Mouse (Mus musculus): ENCODE data around the gene Lpin3. TPM values are rescaled to one million over a fixed set of nuclear protein-coding genes. Genes with fewer than 3 reads are reported as not detected.

Lpin3 gene
- polyA plus RNA-seq, 1 experiment from 2014 or later = 2.1 TPM

DNA sequence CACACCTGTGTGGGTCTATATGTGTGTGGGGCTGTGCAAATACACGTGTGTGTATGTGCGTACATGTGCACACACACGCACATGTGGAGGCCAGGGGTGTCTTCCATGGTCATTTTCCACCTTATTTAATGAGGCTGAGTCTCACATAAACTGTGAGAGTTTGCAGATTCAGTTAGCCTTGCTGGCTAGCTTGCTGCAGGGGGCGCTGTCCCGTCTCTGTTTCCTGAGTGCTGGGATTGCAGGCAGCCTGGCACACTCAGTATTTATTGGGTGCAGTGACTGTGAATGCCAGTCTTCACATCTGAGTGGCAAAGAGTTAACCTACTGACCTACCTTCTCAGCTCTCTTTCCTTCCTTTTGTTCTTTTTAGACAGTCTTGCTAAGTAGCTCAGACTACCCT lies 53.4 kb downstream of the Lpin3 start:
- H3K4me1 ChIP-seq = peaks cover 24% of the 10 kb centered on the region
- no peak overlapping the region for H3K4me2 ChIP-seq
- ATAC-seq (ENCODE audit: insufficient number of reproducible peaks, insufficient read depth, low FRiP score, low TSS enrichment, low read depth) = no peak
- no peak overlapping the region for H3K4me3 ChIP-seq
- 63% methylated on average over 5 of the region's 5 CpGs for WGBS
- H3K9me3 ChIP-seq = no peaks in the 10 kb centered on the region
- no peaks in the 10 kb centered on the region for H3K27me3 ChIP-seq
- H3K9ac ChIP-seq = no peak overlapping the region
- H3K36me3 ChIP-seq = no peaks in the 10 kb centered on the region
- no peak overlapping the region for H3K27ac ChIP-seq

DNA sequence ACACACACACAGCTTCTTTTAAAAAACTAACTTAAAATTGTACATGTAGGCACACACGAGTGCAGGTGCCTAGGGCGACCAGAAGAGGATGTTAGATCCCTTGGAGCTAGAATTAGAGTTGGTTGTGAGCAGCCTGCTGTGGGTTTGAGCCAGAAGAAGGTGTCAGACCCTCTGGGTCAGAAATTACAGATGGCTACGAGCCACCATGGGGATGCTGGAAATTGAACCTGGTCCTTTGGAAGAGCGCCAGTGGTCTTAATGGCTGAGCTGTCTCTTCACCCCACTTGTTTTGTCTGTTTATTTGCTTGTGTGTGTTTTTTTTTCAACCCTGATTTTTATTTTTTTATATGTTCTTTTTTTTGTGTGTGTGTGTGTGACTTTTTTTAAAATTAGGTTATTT lies 54.0 kb downstream of the Lpin3 start:
- H3K4me2 ChIP-seq = no peak overlapping the region
- H3K4me3 ChIP-seq = no peak overlapping the region
- H3K36me3 ChIP-seq = no peaks in the 10 kb centered on the region
- H3K27me3 ChIP-seq = no peaks in the 10 kb centered on the region
- no peak overlapping the region for H3K27ac ChIP-seq
- 73% methylated on average over 4 of the region's 4 CpGs for WGBS
- H3K9me3 ChIP-seq = no peaks in the 10 kb centered on the region
- ATAC-seq (ENCODE audit: insufficient number of reproducible peaks, insufficient read depth, low FRiP score, low TSS enrichment, low read depth) = no peak
- peaks cover 19% of the 10 kb centered on the region for H3K4me1 ChIP-seq
- H3K9ac ChIP-seq = no peak overlapping the region

DNA sequence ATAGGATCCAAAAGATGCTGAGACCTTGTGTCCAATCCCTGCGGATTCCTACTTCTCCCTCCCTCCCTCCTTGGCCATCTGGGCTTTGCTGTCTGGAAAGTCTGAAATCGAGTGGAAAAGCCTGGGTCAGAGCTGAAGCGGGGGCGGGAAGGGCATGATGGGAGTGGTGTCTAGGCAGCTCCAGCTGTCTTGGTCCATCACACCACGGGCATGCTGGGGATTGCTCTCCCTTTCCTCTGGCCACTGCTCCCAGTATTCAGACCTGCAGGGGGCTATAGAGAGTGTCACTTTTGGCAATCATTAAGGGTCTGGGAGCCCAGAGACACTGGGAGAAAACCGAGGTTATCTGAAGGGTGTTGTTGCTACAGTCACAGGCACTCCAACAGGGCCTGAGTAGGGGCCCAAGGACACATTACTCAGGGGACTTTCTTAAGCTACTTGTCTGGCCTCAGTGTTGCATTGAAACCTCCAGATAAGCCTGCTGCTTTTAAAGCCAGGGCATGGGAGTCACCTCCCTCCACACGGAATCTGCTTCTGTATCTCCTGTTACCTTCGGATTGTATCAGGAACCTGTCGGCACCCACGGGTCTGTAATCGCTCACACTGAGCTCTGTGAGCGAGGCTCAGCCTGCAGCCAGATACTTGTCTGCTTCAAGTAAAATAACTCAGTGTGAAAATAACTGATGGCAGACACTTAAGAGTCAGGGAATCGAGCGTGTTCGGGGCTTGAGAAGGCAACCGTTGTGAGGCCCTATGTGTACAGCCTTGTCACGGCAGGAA lies 60.6 kb downstream of the Lpin3 start:
- Histone ChIP-seq H3K36me3 (peaks cover 9% of the 10 kb centered on the region; the same call in 1 of the 2 replicates), H3K27ac (no peak overlapping the region), H3K4me2 (no peak overlapping the region), H3K4me1 (peaks cover 5% of the 10 kb centered on the region; the same call in 1 of the 2 replicates), H3K4me3 (no peak overlapping the region), H3K9me3 (no peaks in the 10 kb centered on the region), H3K9ac (no peak overlapping the region), H3K27me3 (no peaks in the 10 kb centered on the region)
- WGBS = 70% methylated on average over 17 of the region's 17 CpGs
- no peak for ATAC-seq (ENCODE audit: insufficient number of reproducible peaks, insufficient read depth, low FRiP score, low TSS enrichment, low read depth)

DNA sequence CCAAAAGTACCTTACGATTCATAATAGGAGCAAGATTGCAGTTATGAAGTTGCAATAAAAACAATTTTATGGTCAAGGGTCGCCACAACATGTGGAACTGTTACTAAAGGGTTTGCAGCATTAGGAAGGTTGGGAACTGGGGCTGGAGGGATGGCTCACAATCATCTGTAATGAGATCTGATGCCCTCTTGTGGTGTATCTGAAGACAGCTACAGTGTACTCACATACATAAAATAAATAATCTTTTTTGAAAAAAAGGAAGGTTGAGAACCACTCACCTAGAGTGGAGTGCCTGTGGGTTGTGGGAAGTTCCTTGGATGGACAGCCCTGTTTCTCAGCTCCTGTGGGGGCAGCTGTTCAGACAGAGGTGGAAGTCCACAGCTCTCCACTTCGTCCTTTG lies 62.0 kb downstream of the Lpin3 start:
- no peak overlapping the region for H3K27ac ChIP-seq
- 51% methylated on average over 3 of the region's 3 CpGs for WGBS
- H3K4me2 ChIP-seq = no peak overlapping the region
- H3K9ac ChIP-seq = no peak overlapping the region
- H3K4me1 ChIP-seq = peaks cover 5% of the 10 kb centered on the region; the same call in 1 of the 2 replicates
- no peak overlapping the region for H3K4me3 ChIP-seq
- no peaks in the 10 kb centered on the region for H3K9me3 ChIP-seq
- H3K27me3 ChIP-seq = no peaks in the 10 kb centered on the region
- peaks cover 15% of the 10 kb centered on the region; the same call in 1 of the 2 replicates for H3K36me3 ChIP-seq
- no peak for ATAC-seq (ENCODE audit: insufficient number of reproducible peaks, insufficient read depth, low FRiP score, low TSS enrichment, low read depth)

DNA sequence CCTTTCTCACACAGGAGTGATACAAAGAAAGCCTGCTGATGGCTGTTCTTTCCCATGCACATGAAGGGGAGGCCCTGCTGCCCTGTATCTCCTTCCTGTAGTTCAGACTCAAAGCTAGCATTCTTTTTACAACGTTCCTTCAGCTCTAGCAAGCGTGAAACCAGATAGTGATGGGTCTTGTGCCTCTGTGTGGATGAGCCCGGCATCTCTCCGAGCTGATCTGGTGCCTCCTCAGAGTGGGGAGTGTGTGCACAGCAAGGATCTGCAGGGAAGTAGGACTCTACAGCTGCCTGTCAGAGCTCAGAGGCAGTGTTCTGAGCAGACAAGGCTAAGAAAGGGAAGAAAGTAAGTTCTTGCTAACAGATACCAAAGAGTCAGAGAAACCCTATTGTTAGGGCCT lies 71.1 kb downstream of the Lpin3 start:
- no peak for ATAC-seq (ENCODE audit: insufficient number of reproducible peaks, insufficient read depth, low FRiP score, low TSS enrichment, low read depth)
- no peak overlapping the region for H3K4me3 ChIP-seq
- H3K9me3 ChIP-seq = no peaks in the 10 kb centered on the region
- WGBS = 76% methylated on average over 4 of the region's 4 CpGs
- H3K27ac ChIP-seq = no peak overlapping the region
- peaks cover 35% of the 10 kb centered on the region for H3K4me1 ChIP-seq
- H3K9ac ChIP-seq = no peak overlapping the region
- H3K36me3 ChIP-seq = peaks cover 86% of the 10 kb centered on the region
- H3K27me3 ChIP-seq = no peaks in the 10 kb centered on the region
- no peak overlapping the region for H3K4me2 ChIP-seq

DNA sequence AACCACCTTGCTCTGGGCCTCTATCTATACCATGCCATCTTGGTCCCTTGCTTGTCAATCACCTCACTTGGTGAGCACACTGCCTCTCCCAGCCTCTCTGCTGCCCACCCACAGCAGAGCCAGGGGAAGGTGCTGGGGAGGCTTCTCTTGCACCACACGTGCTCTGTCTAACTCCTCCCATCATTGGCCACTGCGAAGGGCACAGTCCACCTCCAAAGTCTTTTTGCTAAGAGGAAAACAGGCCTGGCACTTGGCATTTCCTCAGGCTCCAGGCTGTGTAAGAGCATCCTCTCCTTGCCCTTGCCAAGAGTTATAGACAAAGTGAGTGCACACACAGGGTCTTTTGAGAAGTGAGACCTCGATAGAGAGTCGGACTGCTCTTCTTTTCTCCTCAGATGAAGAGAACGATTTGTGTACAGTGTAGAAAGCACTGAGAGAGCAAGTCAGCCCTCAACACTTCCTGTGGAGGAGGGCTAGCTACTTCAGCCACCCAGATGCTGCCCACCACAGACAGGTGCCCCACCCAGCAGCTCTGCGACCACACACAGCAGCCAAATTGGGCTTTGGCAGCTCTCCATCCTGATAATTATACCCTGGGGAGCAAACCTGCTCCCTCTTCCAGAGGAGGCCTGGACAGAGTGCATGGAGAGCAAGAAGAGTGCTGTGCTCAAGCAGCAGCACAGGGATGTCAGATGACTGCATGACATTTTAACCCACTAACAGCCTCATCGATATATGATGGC lies 72.8 kb downstream of the Lpin3 start:
- Histone ChIP-seq H3K4me3 (no peak overlapping the region), H3K9me3 (no peaks in the 10 kb centered on the region), H3K36me3 (peaks cover 91% of the 10 kb centered on the region), H3K27me3 (no peaks in the 10 kb centered on the region), H3K4me1 (peaks cover 35% of the 10 kb centered on the region), H3K27ac (peak overlapping the region; percentile 14; the same call in 1 of the 2 replicates), H3K4me2 (no peak overlapping the region), H3K9ac (no peak overlapping the region)
- WGBS = 78% methylated on average over 7 of the region's 7 CpGs
- ATAC-seq (ENCODE audit: insufficient number of reproducible peaks, insufficient read depth, low FRiP score, low TSS enrichment, low read depth) = peak; percentile 16; the same call in 1 of the 2 replicates

DNA sequence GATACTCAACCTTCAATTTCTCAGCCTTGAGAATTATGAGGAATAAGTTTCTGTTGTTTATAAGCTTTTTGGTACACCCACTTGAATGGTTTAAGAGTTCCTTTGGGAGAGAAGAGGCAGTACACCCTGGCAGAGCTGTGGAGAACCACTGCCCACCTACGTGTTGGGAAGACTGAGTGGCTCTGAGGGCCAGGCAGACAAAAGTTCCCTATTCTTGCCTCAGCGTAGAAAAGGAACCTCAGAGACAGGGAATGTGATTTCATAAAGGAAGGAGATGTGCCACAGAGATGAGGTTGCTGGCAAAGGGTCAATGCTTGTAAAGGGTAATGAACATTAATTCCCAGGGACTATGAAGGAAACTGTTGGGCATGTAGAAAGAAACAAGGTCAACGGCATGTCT lies 74.1 kb downstream of the Lpin3 start:
- ATAC-seq (ENCODE audit: insufficient number of reproducible peaks, insufficient read depth, low FRiP score, low TSS enrichment, low read depth) = no peak

DNA sequence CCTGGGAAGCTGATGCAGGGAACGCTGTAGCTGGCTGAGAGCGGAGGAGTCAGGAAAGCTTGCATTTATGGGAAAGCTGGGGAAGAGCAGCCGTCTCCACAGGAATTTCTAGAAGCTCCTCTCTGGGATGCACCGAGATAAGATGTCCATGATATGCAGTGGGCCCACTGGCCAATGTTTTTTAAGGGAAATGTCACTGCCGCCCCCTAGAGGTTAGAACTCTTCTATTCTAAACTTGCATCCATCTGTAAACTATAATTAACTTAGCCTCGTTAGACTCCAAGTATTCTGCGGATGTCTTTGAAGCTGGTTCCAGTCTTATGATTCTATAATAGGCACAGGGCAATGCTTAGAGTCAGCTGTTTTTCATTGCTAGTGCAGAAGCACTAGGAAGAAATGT lies 74.9 kb downstream of the Lpin3 start:
- Histone ChIP-seq H3K27me3 (no peaks in the 10 kb centered on the region), H3K4me1 (peaks cover 35% of the 10 kb centered on the region), H3K27ac (no peak overlapping the region), H3K9me3 (no peaks in the 10 kb centered on the region), H3K4me2 (no peak overlapping the region), H3K4me3 (no peak overlapping the region), H3K36me3 (peaks cover 87% of the 10 kb centered on the region), H3K9ac (no peak overlapping the region)
- ATAC-seq (ENCODE audit: insufficient number of reproducible peaks, insufficient read depth, low FRiP score, low TSS enrichment, low read depth) = no peak
- 46% methylated on average over 7 of the region's 7 CpGs for WGBS

More for the DNA sequence above, 74.1 kb downstream of the Lpin3 start:
- peaks cover 35% of the 10 kb centered on the region for H3K4me1 ChIP-seq
- no peak overlapping the region for H3K4me2 ChIP-seq
- H3K9me3 ChIP-seq = no peaks in the 10 kb centered on the region
- 82% methylated on average over 3 of the region's 3 CpGs for WGBS
- H3K36me3 ChIP-seq = peaks cover 88% of the 10 kb centered on the region
- no peak overlapping the region for H3K27ac ChIP-seq
- no peak overlapping the region for H3K4me3 ChIP-seq
- no peaks in the 10 kb centered on the region for H3K27me3 ChIP-seq
- no peak overlapping the region for H3K9ac ChIP-seq

Other genes with a start within 250 kb of the Lpin3 start
- 105 and 107 TPM in 2 replicates for gene Top1, start 234.8 kb upstream of the Lpin3 start, polyA plus RNA-seq (2015; fragmentation: Nextera tagmentation; extraction: Ambion mirVana)
- 63.9 and 64.0 TPM in 2 replicates for gene Plcg1, start 149.4 kb upstream of the Lpin3 start, polyA plus RNA-seq (2015; fragmentation: Nextera tagmentation; extraction: Ambion mirVana)
- 12.6 and 12.7 TPM in 2 replicates for gene Zhx3, start 7.7 kb upstream of the Lpin3 start, polyA plus RNA-seq (2015; fragmentation: Nextera tagmentation; extraction: Ambion mirVana)
- 25.0 and 27.0 TPM in 2 replicates for gene Emilin3, start 31.7 kb downstream of the Lpin3 start, polyA plus RNA-seq (2015; fragmentation: Nextera tagmentation; extraction: Ambion mirVana)
- 49.9 and 50.1 TPM in 2 replicates for gene Chd6, start 228.4 kb downstream of the Lpin3 start, polyA plus RNA-seq (2015; fragmentation: Nextera tagmentation; extraction: Ambion mirVana)